15 mouse cellular contexts compared by ENCODE assay signal in genomic region chr12:98993736-98994135, GRCm38 (mm10).
"Had no signal": no experiment of that assay in that cellular context is flagged by ENCODE, and none has a peak within 500 bp of the region (broad histone marks: within the 10 kb centered on the region; RNA-seq: fewer than 3 reads in every experiment).

No protein-coding gene starts in this region.

- H3K27me3 ChIP-seq: midbrain, embryonic 12.5 days; neural tube, embryonic 12.5 days had no signal

- H3K9me3 ChIP-seq: midbrain, embryonic 10.5 days; midbrain, embryonic 12.5 days; neural tube, embryonic 12.5 days had no signal

- H3K9ac ChIP-seq: lung, embryonic 14.5 days; midbrain, embryonic 12.5 days; neural tube, embryonic 12.5 days had no signal

- H3K36me3 ChIP-seq: midbrain, embryonic 10.5 days; midbrain, embryonic 12.5 days; neural tube, embryonic 12.5 days had no signal

- DNase-seq: lung, adult 18-20 months; lung, embryonic 14.5 days; lung, postnatal 10 days; lung, postnatal 4 days; midbrain, embryonic 14.5 days; right cerebral cortex, postnatal 25 days; right cerebral cortex, postnatal 4 days; spleen, adult 18-20 months; thymus, adult 18-20 months; thymus, postnatal 14 days; thymus, postnatal 36 days had no signal

- H3K4me1 ChIP-seq: neural tube, embryonic 12.5 days had no signal

- ATAC-seq: midbrain, embryonic 16.5 days had no signal

- H3K27ac ChIP-seq: midbrain, embryonic 10.5 days; midbrain, embryonic 12.5 days; neural tube, embryonic 12.5 days had no signal

- H3K4me3 ChIP-seq: midbrain, embryonic 10.5 days; midbrain, embryonic 12.5 days; neural tube, embryonic 12.5 days had no signal

- H3K4me2 ChIP-seq: lung, embryonic 14.5 days; midbrain, embryonic 12.5 days; neural tube, embryonic 12.5 days had no signal
